Mouse (Mus musculus) lung, postnatal 4 days (tissue): ENCODE measurements around the gene Man2c1.

Experiments used
- DNase-seq, 2 experiments: peaks; one replicate each; pipeline ENCODE4 v3.0.0; 2021

Man2c1 gene

GRCm38 (mm10) chr9:57158013-57158470 is 27.6 kb downstream of the Man2c1 start, which contains the start of gene Commd4:
Gene Commd4 (minus strand): TSS chr9:57158331.
- DNase-seq, result peak; percentile 86 to 91

GRCm38 (mm10) chr9:57158506-57158905 is 28.0 kb downstream of the Man2c1 start:
- no peak for DNase-seq

- DNase-seq, result no peak
Observed at GRCm38 (mm10) chr9:57162496-57162895, 32.0 kb downstream of the Man2c1 start.

GRCm38 (mm10) chr9:57163137-57163536 is 32.6 kb downstream of the Man2c1 start:
- no peak for DNase-seq

- DNase-seq, result no peak
Observed at GRCm38 (mm10) chr9:57166173-57166572, 35.7 kb downstream of the Man2c1 start.

GRCm38 (mm10) chr9:57168411-57168810 is 37.9 kb downstream of the Man2c1 start:
- no peak for DNase-seq
